Mouse (Mus musculus): ENCODE measurements around the gene Parp4. TPM values are rescaled to one million over a fixed set of nuclear protein-coding genes. Genes with fewer than 3 reads are reported as not detected.

Parp4 gene
- 10 to 100 TPM; 16.6 to 21.0 TPM for polyA plus RNA-seq (2017; shearing (Covaris generic))

GRCm38 (mm10) chr14:56575416-56575815 lies at the start of gene Parp4, which contains the start of gene Cenpj:
Gene Parp4, plus strand, starts transcription at chr14:56575619.
Gene Cenpj, minus strand, starts transcription at chr14:56575425.

DNA sequence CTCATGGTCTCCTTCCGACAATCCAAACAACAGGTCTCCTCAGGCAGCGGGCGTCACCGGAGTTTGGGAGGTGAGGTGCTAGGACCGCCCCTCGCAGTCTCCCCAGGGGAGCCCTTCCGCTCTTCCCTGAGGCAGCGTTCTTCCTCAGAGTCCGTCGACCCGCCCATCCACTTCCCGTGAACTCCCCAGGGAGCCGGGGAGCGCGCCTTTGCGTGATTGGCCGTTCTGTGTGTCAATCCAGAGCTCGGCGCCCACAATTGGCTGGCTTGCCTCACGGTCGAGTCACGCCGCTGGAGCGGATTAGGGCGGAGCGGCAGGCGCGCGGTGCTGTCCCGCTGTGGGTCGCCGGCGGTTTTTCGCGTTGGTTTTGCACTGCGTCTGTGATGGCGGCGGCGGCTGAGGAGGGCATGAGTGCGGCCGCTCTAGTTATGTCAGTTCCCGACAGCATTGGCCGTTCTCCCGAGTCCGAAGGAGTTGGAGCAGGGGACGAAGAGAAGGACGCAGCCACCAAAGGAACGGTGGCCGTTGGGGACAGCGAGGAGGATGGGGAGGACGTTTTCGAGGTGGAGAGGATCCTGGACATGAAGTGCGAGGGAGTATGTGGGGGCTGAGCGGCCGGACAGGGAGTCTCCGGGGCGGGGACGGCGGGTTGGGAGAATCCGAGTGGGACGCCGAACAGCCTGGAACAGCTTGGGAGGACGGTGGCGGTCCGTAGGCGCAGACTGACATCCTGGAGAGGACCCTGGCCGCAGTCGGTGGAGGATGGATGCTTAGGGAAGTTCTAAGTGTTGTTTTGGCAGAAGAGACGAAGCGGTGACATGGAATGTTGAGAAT lies 92.8 kb downstream of the Parp4 start, which contains the start of gene Mphosph8:
Mphosph8 (plus strand) TSS at position 280 of the 834 bp plus-strand sequence.

Other genes starting within 250 kb of the Parp4 start
- under 1 TPM; 0.24 to 0.33 TPM for gene Atp12a, start 210.6 kb upstream of the Parp4 start, polyA plus RNA-seq (2017; shearing (Covaris generic))
- gene Rnf17, start 173.0 kb upstream of the Parp4 start, polyA plus RNA-seq (2017; shearing (Covaris generic)) = under 1 TPM; 0.35 to 0.54 TPM
- gene Cenpj, start 194 bp upstream of the Parp4 start, polyA plus RNA-seq (2017; shearing (Covaris generic)) = 1 to 10 TPM; 5.5 to 8.0 TPM
- gene Mphosph8, start 92.6 kb downstream of the Parp4 start, polyA plus RNA-seq (2017; shearing (Covaris generic)) = 10 to 100 TPM; 57.0 to 57.7 TPM
- 10 to 100 TPM; 42.8 to 54.4 TPM for gene Pspc1, start 202.7 kb downstream of the Parp4 start, polyA plus RNA-seq (2017; shearing (Covaris generic))
- 10 to 100 TPM; 43.1 to 52.4 TPM for gene Zmym5, start 236.1 kb downstream of the Parp4 start, polyA plus RNA-seq (2017; shearing (Covaris generic))